Mouse (Mus musculus) limb, embryonic 14.5 days (tissue): ENCODE measurements around the gene Tmem174. TPM values are rescaled to one million over a fixed set of nuclear protein-coding genes. Genes with fewer than 3 reads are reported as not detected.

Source experiments
- ATAC-seq: fragments of 200-750 bp; cut with Nextera tagmentation; 2 replicates; pipeline ENCODE4 v1.8.0; 2017; ENCODE audit warnings: low read depth, moderate number of reproducible peaks, moderate TSS enrichment; ENCODE audit not compliant: low FRiP score
- DNase-seq: peaks from one replicate; pipeline ENCODE4 v3.0.0-alpha.2; 2015; ENCODE audit warnings: low spot score
- H3K27ac ChIP-seq: fragments of 300-500 bp; sonication (generic); replicated peaks from 2 replicates; pipeline ENCODE4 v1.5.1; 2014; ENCODE audit warnings: low read depth, mild to moderate bottlenecking, low read length, moderate library complexity, mixed read lengths
- H3K27me3 ChIP-seq: fragments of 300-500 bp; sonication (generic); 2 replicates; pipeline ENCODE4 v1.6.1; 2014; ENCODE audit warnings: low read length, mixed read lengths; ENCODE audit not compliant: control insufficient read depth, insufficient read depth
- H3K36me3 ChIP-seq: fragments of 300-500 bp; sonication (generic); 2 replicates; pipeline ENCODE4 v1.6.1; 2014; ENCODE audit warnings: mild to moderate bottlenecking, low read length, moderate library complexity, mixed read lengths; ENCODE audit not compliant: control insufficient read depth, insufficient read depth
- H3K4me1 ChIP-seq: fragments of 300-500 bp; sonication (generic); 2 replicates; pipeline ENCODE4 v1.6.1; 2014; ENCODE audit warnings: antibody characterized with exemption, low read length, mixed read lengths; ENCODE audit not compliant: control insufficient read depth, insufficient read depth
- H3K4me2 ChIP-seq: fragments of 300-500 bp; sonication (generic); replicated peaks from 2 replicates; pipeline ENCODE4 v1.6.1; 2014; ENCODE audit warnings: low read depth, mild to moderate bottlenecking, low read length, moderate library complexity; ENCODE audit not compliant: severe bottlenecking
- H3K4me3 ChIP-seq: fragments of 300-500 bp; sonication (generic); replicated peaks from 2 replicates; pipeline ENCODE4 v1.5.1; 2014; ENCODE audit warnings: low read length
- H3K9ac ChIP-seq: fragments of 300-500 bp; sonication (generic); 2 replicates; pipeline ENCODE4 v1.6.1; 2014; ENCODE audit warnings: mild to moderate bottlenecking, low read depth, low read length, moderate library complexity; ENCODE audit not compliant: severe bottlenecking
- H3K9me3 ChIP-seq: fragments of 300-500 bp; sonication (generic); 2 replicates; pipeline ENCODE4 v1.6.1; 2016; ENCODE audit warnings: low read length; ENCODE audit not compliant: control insufficient read depth
- POLR2A ChIP-seq: fragments of 200-500 bp; IDR thresholded peaks from 2 replicates; pipeline ENCODE4 v1.8.0; 2012; ENCODE audit warnings: inconsistent platforms, mild to moderate bottlenecking, moderate library complexity, borderline replicate concordance; ENCODE audit not compliant: insufficient read depth, insufficient read length; ENCODE audit errors: extremely low read depth
- WGBS: fragments of 180-500 bp; shearing (Covaris S2); extraction: QIAGEN DNeasy Blood & Tissue Kit; methylation state at CpG from one replicate; pipeline ENCODE4 v1.1.7; 2014; 5-methylcytosine and 5-hydroxymethylcytosine counted together
- polyA plus RNA-seq, 2 experiments: library from polyadenylated mRNA; depleted of rRNA in 1 of 2; stranded (reverse) in 1 of 2; unstranded in 1 of 2; fragments of >200 nt; fragmentation: Nextera tagmentation in 1 of 2; extraction: Ambion mirVana in 1 of 2; gene quantifications; 2 replicates each; pipeline versions ENCODE4 v1.2.1 to v1.2.3; 2012 to 2014

Tmem174 gene
- polyA plus RNA-seq, 2 experiments, result not detected

GRCm38 (mm10) chr13:98632306-98632942, 4.8 kb downstream of the Tmem174 start:
- Histone ChIP-seq H3K27me3 (no peaks in the 10 kb centered on the region), H3K4me2 (no peak overlapping the region), H3K36me3 (no peaks in the 10 kb centered on the region), H3K9me3 (no peaks in the 10 kb centered on the region), H3K4me3 (no peak overlapping the region), H3K4me1 (peaks cover 4% of the 10 kb centered on the region; the same call in 1 of the 2 replicates), H3K27ac (no peak overlapping the region), H3K9ac (no peak overlapping the region)
- no peak for TF ChIP-seq POLR2A
- 68% methylated on average over 9 of the region's 9 CpGs for WGBS
- no peak for DNase-seq
- ATAC-seq, result no peak

GRCm38 (mm10) chr13:98631105-98631838, 5.9 kb downstream of the Tmem174 start:
- no peak for DNase-seq
- 35% methylated on average over 18 of the region's 20 CpGs for WGBS
- H3K27me3 ChIP-seq, result no peaks in the 10 kb centered on the region
- H3K9ac ChIP-seq, result no peak overlapping the region
- no peak overlapping the region for H3K4me3 ChIP-seq
- no peak for ATAC-seq
- H3K4me1 ChIP-seq, result peaks cover 4% of the 10 kb centered on the region; the same call in 1 of the 2 replicates
- no peak overlapping the region for H3K27ac ChIP-seq
- H3K4me2 ChIP-seq, result no peak overlapping the region
- no peak for TF ChIP-seq POLR2A
- no peaks in the 10 kb centered on the region for H3K9me3 ChIP-seq
- H3K36me3 ChIP-seq, result no peaks in the 10 kb centered on the region

- 0 out of 2 replicates have a peak overlapping the region, but pooled peaks have one; percentile 21 for H3K4me2 ChIP-seq
- H3K9ac ChIP-seq, result no peak overlapping the region
- no peak for TF ChIP-seq POLR2A
- no peaks in the 10 kb centered on the region for H3K27me3 ChIP-seq
- no peak overlapping the region for H3K27ac ChIP-seq
- H3K9me3 ChIP-seq, result no peaks in the 10 kb centered on the region
- H3K4me3 ChIP-seq, result no peak overlapping the region
- H3K4me1 ChIP-seq, result no peaks in the 10 kb centered on the region; the same call in 1 of the 2 replicates
- 35% methylated on average over 20 of the region's 20 CpGs for WGBS
- ATAC-seq, result no peak
- no peaks in the 10 kb centered on the region for H3K36me3 ChIP-seq
- DNase-seq, result no peak
Measured at GRCm38 (mm10) chr13:98626736-98627135, 10.5 kb downstream of the Tmem174 start.

- Histone ChIP-seq H3K4me3 (no peak overlapping the region), H3K36me3 (no peaks in the 10 kb centered on the region), H3K27me3 (no peaks in the 10 kb centered on the region), H3K9me3 (no peaks in the 10 kb centered on the region), H3K27ac (no peak overlapping the region), H3K4me2 (no peak overlapping the region), H3K9ac (no peak overlapping the region), H3K4me1 (no peaks in the 10 kb centered on the region; the same call in 1 of the 2 replicates)
- no peak for TF ChIP-seq POLR2A
- ATAC-seq (no peak), DNase-seq (no peak)
- WGBS, result 92% methylated on average over 10 of the region's 10 CpGs
Measured at GRCm38 (mm10) chr13:98624506-98624905, 12.7 kb downstream of the Tmem174 start.

- no peak for DNase-seq
- Histone ChIP-seq H3K4me2 (no peak overlapping the region), H3K9ac (no peak overlapping the region), H3K4me3 (no peak overlapping the region), H3K4me1 (no peaks in the 10 kb centered on the region; the same call in 1 of the 2 replicates), H3K27me3 (no peaks in the 10 kb centered on the region), H3K9me3 (no peaks in the 10 kb centered on the region), H3K27ac (no peak overlapping the region), H3K36me3 (no peaks in the 10 kb centered on the region)
- WGBS, result 50% methylated on average over 8 of the region's 8 CpGs
- ATAC-seq, result no peak
- no peak for TF ChIP-seq POLR2A
Measured at GRCm38 (mm10) chr13:98622881-98623549, 14.2 kb downstream of the Tmem174 start.
